Mouse (Mus musculus) gastrocnemius, postnatal 25 days (tissue): ENCODE data around the gene Foxo4. TPM values are rescaled to one million over a fixed set of nuclear protein-coding genes. Genes with fewer than 3 reads are reported as not detected.

ENCODE experiments used
- DNase-seq: peaks from one replicate; pipeline ENCODE4 v3.0.0; 2022
- total RNA-seq, 2 experiments: library from RNA; stranded (reverse); gene quantifications; 1 replicate in 1 of 2; 2 replicates in 1 of 2; pipeline ENCODE4 v1.2.3; 2021

Gene Foxo4
- total RNA-seq, 2 experiments from 2014 or later, result 84.7 to 93.9 TPM

GRCm38 (mm10) chrX:101290111-101290510, 35.8 kb downstream of the Foxo4 start:
- DNase-seq, result no peak

- no peak for DNase-seq
Observed at GRCm38 (mm10) chrX:101299055-101299454, 44.7 kb downstream of the Foxo4 start, which contains the start of gene Nlgn3. Nlgn3 (plus strand) TSS chrX:101299168.

- no peak for DNase-seq
Observed at GRCm38 (mm10) chrX:101299473-101300426, 45.4 kb downstream of the Foxo4 start.

GRCm38 (mm10) chrX:101300427-101301030, 46.2 kb downstream of the Foxo4 start:
- DNase-seq, result no peak

GRCm38 (mm10) chrX:101301654-101302053, 47.3 kb downstream of the Foxo4 start:
- DNase-seq, result no peak

GRCm38 (mm10) chrX:101304646-101305045, 50.3 kb downstream of the Foxo4 start:
- DNase-seq, result no peak

- DNase-seq, result no peak
Observed at GRCm38 (mm10) chrX:101309299-101309698, 55.0 kb downstream of the Foxo4 start.

Other genes with a start within 250 kb of the Foxo4 start
- gene Tex11, start 194.9 kb upstream of the Foxo4 start, total RNA-seq, result not detected
- under 1 TPM in 1 of 2 experiments, not detected in 1; 0.16 TPM for gene Slc7a3, start 168.5 kb upstream of the Foxo4 start, total RNA-seq
- 10 to 100 TPM; 23.4 to 25.5 TPM for gene Snx12, start 32.0 kb upstream of the Foxo4 start, total RNA-seq
- gene Gm614, start 9.5 kb downstream of the Foxo4 start, total RNA-seq, result not detected
- gene Il2rg, start 13.7 kb downstream of the Foxo4 start, total RNA-seq, result 1 to 10 TPM; 1.3 to 2.6 TPM
- gene Gm20489, start 14.5 kb downstream of the Foxo4 start, total RNA-seq, result not detected
- gene Med12, start 19.5 kb downstream of the Foxo4 start, total RNA-seq, result 10 to 100 TPM; 15.4 to 15.6 TPM
- gene Nlgn3, start 44.6 kb downstream of the Foxo4 start, total RNA-seq, result under 1 TPM; 0.08 to 0.20 TPM
- gene Gjb1, start 121.8 kb downstream of the Foxo4 start, total RNA-seq, result under 1 TPM; 0.46 TPM
- gene Zmym3, start 166.3 kb downstream of the Foxo4 start, total RNA-seq, result 1 to 10 TPM; 7.8 to 9.7 TPM
- 10 to 100 TPM; 40.4 to 46.1 TPM for gene Nono, start 174.8 kb downstream of the Foxo4 start, total RNA-seq
- gene Itgb1bp2, start 194.6 kb downstream of the Foxo4 start, total RNA-seq, result 100 to 1,000 TPM; 228 to 250 TPM